Mouse (Mus musculus) embryonic facial prominence, embryonic 12.5 days (tissue): ENCODE data around the gene Bicdl1. TPM values are rescaled to one million over a fixed set of nuclear protein-coding genes. Genes with fewer than 3 reads are reported as not detected.

Experiments used
- ATAC-seq: fragments of 200-750 bp; cut with Nextera tagmentation; 2 replicates; pipeline ENCODE4 v1.8.0; 2017; ENCODE audit not compliant: insufficient number of reproducible peaks, insufficient read depth, low FRiP score, low TSS enrichment
- H3K27ac ChIP-seq: fragments of 300-500 bp; sonication (generic); 2 replicates; pipeline ENCODE4 v1.5.1; 2016; ENCODE audit warnings: mild to moderate bottlenecking
- H3K27me3 ChIP-seq: fragments of 300-500 bp; sonication (generic); 2 replicates; pipeline ENCODE4 v1.6.1; 2016; ENCODE audit warnings: mild to moderate bottlenecking, moderate library complexity
- H3K36me3 ChIP-seq: fragments of 300-500 bp; sonication (generic); 2 replicates; pipeline ENCODE4 v1.6.1; 2016; ENCODE audit warnings: mild to moderate bottlenecking
- H3K4me1 ChIP-seq: fragments of 300-500 bp; sonication (generic); 2 replicates; pipeline ENCODE4 v1.6.1; 2016
- H3K4me2 ChIP-seq: fragments of 300-500 bp; sonication (generic); replicated peaks from 2 replicates; pipeline ENCODE4 v1.6.1; 2016; ENCODE audit warnings: mild to moderate bottlenecking, moderate library complexity
- H3K4me3 ChIP-seq: fragments of 300-500 bp; sonication (generic); 2 replicates; pipeline ENCODE4 v1.5.1; 2016; ENCODE audit warnings: mild to moderate bottlenecking
- H3K9ac ChIP-seq: fragments of 300-500 bp; sonication (generic); 2 replicates; pipeline ENCODE4 v1.6.1; 2016; ENCODE audit warnings: mild to moderate bottlenecking, moderate library complexity
- H3K9me3 ChIP-seq: fragments of 300-500 bp; sonication (generic); 2 replicates; pipeline ENCODE4 v1.6.1; 2016; ENCODE audit warnings: mild to moderate bottlenecking, moderate library complexity
- WGBS: fragments of 180-500 bp; shearing (Covaris S2); methylation state at CpG from one replicate; pipeline ENCODE4 v1.1.7; 2016; 5-methylcytosine and 5-hydroxymethylcytosine counted together
- microRNA-seq: library from miRNA; unstranded; fragments of <30 nt; microRNA quantifications from one replicate; pipeline ENCODE4, GENCODE M21; 2017
- polyA plus RNA-seq: library from polyadenylated mRNA; unstranded; fragments of >200 nt; fragmentation: Nextera tagmentation; extraction: Ambion mirVana; gene quantifications from 2 replicates; pipeline ENCODE4 v1.2.1, GENCODE M21; 2016

The Bicdl1 gene
- polyA plus RNA-seq, 1 experiment from 2014 or later: 12.4 TPM

- Histone ChIP-seq H3K9me3 (no peaks in the 10 kb centered on the region), H3K27ac (no peak overlapping the region), H3K4me2 (no peak overlapping the region), H3K9ac (no peak overlapping the region), H3K36me3 (peaks cover 73% of the 10 kb centered on the region), H3K27me3 (no peaks in the 10 kb centered on the region), H3K4me1 (no peaks in the 10 kb centered on the region), H3K4me3 (no peak overlapping the region)
- no peak for ATAC-seq
- 90% methylated on average over 15 of the region's 15 CpGs for WGBS
Observed at GRCm38 (mm10) chr5:115619690-115620089, 111.7 kb downstream of the Bicdl1 start.

DNA sequence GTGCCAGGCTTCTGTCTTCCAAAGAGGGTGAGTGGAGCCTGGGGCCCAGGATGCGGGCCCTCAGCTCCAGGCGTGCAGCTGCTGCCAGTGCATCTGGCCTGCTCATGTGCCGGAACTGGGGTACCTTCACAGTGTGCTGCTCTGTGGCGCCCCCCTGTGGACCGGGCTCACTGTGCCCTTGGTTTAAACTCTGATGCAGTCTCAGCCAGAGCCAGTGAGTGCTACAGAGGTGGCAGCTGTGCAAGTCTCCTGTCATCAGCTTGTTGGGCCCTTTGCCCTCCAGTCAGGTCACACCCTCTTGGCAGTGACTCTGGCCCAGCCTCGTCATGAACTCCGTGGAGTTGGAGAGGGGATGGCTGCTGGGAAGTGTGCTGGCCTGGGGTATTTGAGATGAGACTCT lies 116.5 kb downstream of the Bicdl1 start:
- H3K9ac ChIP-seq: no peak overlapping the region
- H3K4me3 ChIP-seq: no peak overlapping the region
- no peak overlapping the region for H3K4me2 ChIP-seq
- peaks cover 100% of the 10 kb centered on the region for H3K36me3 ChIP-seq
- H3K9me3 ChIP-seq: no peaks in the 10 kb centered on the region
- no peak for ATAC-seq
- no peaks in the 10 kb centered on the region for H3K27me3 ChIP-seq
- H3K4me1 ChIP-seq: no peaks in the 10 kb centered on the region
- WGBS: 83% methylated on average over 7 of the region's 7 CpGs
- H3K27ac ChIP-seq: no peak overlapping the region

DNA sequence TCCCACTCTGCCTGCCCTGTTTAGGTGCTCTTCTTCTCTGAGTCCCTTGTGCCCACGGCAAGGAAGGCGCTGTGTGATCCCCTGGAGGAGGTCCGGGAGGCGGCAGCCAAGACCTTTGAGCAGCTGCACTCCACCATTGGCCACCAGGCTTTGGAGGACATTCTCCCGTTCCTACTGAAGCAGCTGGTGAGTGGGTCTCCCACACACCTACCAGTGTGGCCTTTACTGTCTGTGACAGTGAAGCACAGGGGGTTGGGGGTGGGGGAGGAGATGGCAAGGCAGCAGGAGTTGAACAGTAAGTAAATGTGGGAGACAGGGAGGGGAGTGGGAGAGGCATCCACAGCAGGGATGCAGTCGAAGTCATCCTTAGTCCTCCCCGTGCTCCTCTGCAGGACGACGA lies 118.1 kb downstream of the Bicdl1 start:
- H3K9me3 ChIP-seq: no peaks in the 10 kb centered on the region
- H3K4me3 ChIP-seq: no peak overlapping the region
- WGBS: 91% methylated on average over 9 of the region's 9 CpGs
- no peak overlapping the region for H3K4me2 ChIP-seq
- H3K36me3 ChIP-seq: peaks cover 98% of the 10 kb centered on the region
- no peak for ATAC-seq
- no peaks in the 10 kb centered on the region for H3K4me1 ChIP-seq
- no peaks in the 10 kb centered on the region for H3K27me3 ChIP-seq
- no peak overlapping the region for H3K9ac ChIP-seq
- H3K27ac ChIP-seq: no peak overlapping the region

DNA sequence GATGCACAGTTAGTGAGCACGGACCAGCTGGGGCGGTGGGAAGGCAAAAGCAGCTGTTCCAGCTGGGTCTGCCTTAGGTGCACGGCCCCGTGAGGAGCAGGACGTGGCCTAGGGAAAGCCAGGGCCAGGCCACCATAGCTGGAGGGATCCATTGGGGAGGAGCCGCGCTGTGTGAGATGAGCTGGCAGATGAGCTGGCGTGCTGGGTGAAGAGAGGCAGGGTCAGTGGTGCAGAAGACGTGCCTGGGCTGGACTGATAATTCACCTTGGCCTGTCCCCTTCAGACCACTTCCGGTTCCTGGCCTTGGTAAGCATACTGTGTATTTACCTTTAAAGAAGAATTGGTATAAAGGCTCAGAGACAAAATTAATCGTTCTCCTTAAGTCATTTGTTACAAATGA lies 119.9 kb downstream of the Bicdl1 start:
- 86% methylated on average over 11 of the region's 11 CpGs for WGBS
- no peaks in the 10 kb centered on the region for H3K4me1 ChIP-seq
- no peak overlapping the region for H3K4me2 ChIP-seq
- no peak overlapping the region for H3K4me3 ChIP-seq
- no peak for ATAC-seq
- H3K36me3 ChIP-seq: peaks cover 91% of the 10 kb centered on the region
- no peak overlapping the region for H3K9ac ChIP-seq
- no peak overlapping the region for H3K27ac ChIP-seq
- no peaks in the 10 kb centered on the region for H3K27me3 ChIP-seq
- H3K9me3 ChIP-seq: no peaks in the 10 kb centered on the region

DNA sequence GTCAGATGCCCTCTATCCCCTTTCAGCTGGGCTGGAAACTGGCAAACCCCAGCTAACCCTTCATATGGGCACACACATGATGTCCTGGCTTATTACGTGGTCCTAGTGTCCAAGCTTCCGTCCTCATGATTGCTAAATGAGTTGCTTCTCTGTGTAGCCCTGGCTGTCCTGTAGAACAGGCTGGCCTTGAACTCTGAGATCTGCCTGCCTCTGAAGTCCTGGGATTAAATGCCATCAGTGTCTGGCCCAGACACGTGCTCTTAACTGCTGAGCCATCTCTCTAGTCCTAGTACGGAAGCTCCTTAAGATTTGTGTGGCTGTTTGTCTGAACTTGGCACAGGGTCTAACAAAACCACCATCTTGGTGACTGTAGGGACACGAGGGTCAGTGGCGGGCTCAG lies 127.9 kb downstream of the Bicdl1 start:
- H3K4me1 ChIP-seq: no peaks in the 10 kb centered on the region
- no peak overlapping the region for H3K9ac ChIP-seq
- H3K4me3 ChIP-seq: no peak overlapping the region
- no peak overlapping the region for H3K4me2 ChIP-seq
- no peaks in the 10 kb centered on the region for H3K9me3 ChIP-seq
- peaks cover 81% of the 10 kb centered on the region for H3K36me3 ChIP-seq
- no peak overlapping the region for H3K27ac ChIP-seq
- WGBS: 94% methylated on average over 6 of the region's 6 CpGs
- no peaks in the 10 kb centered on the region for H3K27me3 ChIP-seq
- ATAC-seq: no peak

Small RNA genes lying within 50 kb of the gene (microRNA-seq; reads per million reads assigned to microRNA genes)
- gene Mir7030: not detected

Other genes starting within 250 kb of the Bicdl1 start
- 23.2 and 25.9 TPM in 2 replicates for gene Sirt4, start 246.9 kb downstream of the Bicdl1 start, polyA plus RNA-seq
- 46.8 and 47.1 TPM in 2 replicates for gene Pxn, start 224.9 kb downstream of the Bicdl1 start, polyA plus RNA-seq
- gene Rplp0, start 172.2 kb downstream of the Bicdl1 start, polyA plus RNA-seq: 1,232 and 1,233 TPM in 2 replicates
- gene Gcn1l1, start 166.4 kb downstream of the Bicdl1 start, polyA plus RNA-seq: 56.1 and 57.9 TPM in 2 replicates
- gene Rab35, start 99.7 kb downstream of the Bicdl1 start, polyA plus RNA-seq: 18.5 and 20.5 TPM in 2 replicates
- 36.3 and 37.7 TPM in 2 replicates for gene Cit, start 113.7 kb upstream of the Bicdl1 start, polyA plus RNA-seq